8 mouse cellular contexts compared by ENCODE assay signal in genomic region chr19:5654720-5655298, GRCm38 (mm10). TPM values are rescaled to one million over a fixed set of nuclear protein-coding genes. Genes with fewer than 3 reads are reported as not detected.
DNase-seq lines count a peak whose midpoint lies in the region; ATAC-seq and TF ChIP-seq lines count a peak whose summit lies in the region.

No protein-coding gene starts in this region.

- 7% methylated on average over 43 of the region's 43 CpGs for WGBS in forebrain, embryonic 16.5 days
- WGBS in liver, embryonic 16.5 days (ENCODE audit: insufficient replicate concordance): 82% methylated on average over 43 of the region's 43 CpGs

- H3K9me3 ChIP-seq in ES-Bruce4 (replicated peaks; ENCODE audit: control insufficient read depth, insufficient read depth, low read length, poor library complexity, severe bottlenecking): no peaks in the 10 kb centered on the region
- H3K9me3 ChIP-seq in forebrain, embryonic 16.5 days (ENCODE audit: control insufficient read depth, low read length): no peaks in the 10 kb centered on the region
- H3K9me3 ChIP-seq in liver, embryonic 16.5 days (replicated peaks; ENCODE audit: control insufficient read depth, low read length): no peaks in the 10 kb centered on the region

- H3K27me3 ChIP-seq in ES-Bruce4 (ENCODE audit: control insufficient read depth, insufficient read depth, low read length, poor library complexity, severe bottlenecking): no peaks in the 10 kb centered on the region
- peaks cover 12% of the 10 kb centered on the region for H3K27me3 ChIP-seq in forebrain, embryonic 16.5 days (replicated peaks; ENCODE audit: control insufficient read depth, insufficient read depth, low read length)
- no peaks in the 10 kb centered on the region for H3K27me3 ChIP-seq in liver, embryonic 16.5 days (ENCODE audit: control insufficient read depth, insufficient read depth, low read depth, low read length)

- peak overlapping the region; percentile 73 for H3K4me2 ChIP-seq in forebrain, embryonic 16.5 days (ENCODE audit: low read length)
- H3K4me2 ChIP-seq in liver, embryonic 16.5 days (ENCODE audit: low read depth, low read length): peak overlapping the region; percentile 53

- DNase-seq in gastrocnemius, postnatal 10 days: peak; percentile 6
- no peak for DNase-seq in gastrocnemius, adult 18-20 months (ENCODE audit: low spot score)
- DNase-seq in ovary, adult 18-20 months (ENCODE audit: low spot score): no peak
- no peak for DNase-seq in adipocyte (ENCODE audit: low spot score)

- no peak for TF ChIP-seq POLR2A in ES-Bruce4 (IDR thresholded peaks at IDR 0.05; ENCODE audit: insufficient read depth, low read length)

- no peak for TF ChIP-seq EP300 in ES-Bruce4 (IDR thresholded peaks at IDR 0.05; ENCODE audit: insufficient read depth, low read depth, low read length)

- no peaks in the 10 kb centered on the region for H3K36me3 ChIP-seq in ES-Bruce4 (ENCODE audit: control insufficient read depth, insufficient read depth, low read length, poor library complexity, severe bottlenecking)
- H3K36me3 ChIP-seq in forebrain, embryonic 16.5 days (ENCODE audit: control insufficient read depth, insufficient read depth): no peaks in the 10 kb centered on the region
- H3K36me3 ChIP-seq in liver, embryonic 16.5 days (ENCODE audit: control insufficient read depth, insufficient read depth): peaks cover 65% of the 10 kb centered on the region

- no peaks in the 10 kb centered on the region for H3K4me1 ChIP-seq in ES-Bruce4 (ENCODE audit: control insufficient read depth, insufficient read depth, low read length)
- H3K4me1 ChIP-seq in forebrain, embryonic 16.5 days (replicated peaks; ENCODE audit: control insufficient read depth, insufficient read depth, low read length): peaks cover 12% of the 10 kb centered on the region
- H3K4me1 ChIP-seq in liver, embryonic 16.5 days (ENCODE audit: control insufficient read depth, low read depth, low read length): peaks cover 11% of the 10 kb centered on the region

- peak overlapping the region; percentile 73 for H3K4me3 ChIP-seq in ES-Bruce4 (ENCODE audit: low read depth, low read length)
- H3K4me3 ChIP-seq in forebrain, embryonic 16.5 days (replicated peaks; ENCODE audit: low read length): peak overlapping the region; percentile 48
- peak overlapping the region; percentile 26 for H3K4me3 ChIP-seq in liver, embryonic 16.5 days (ENCODE audit: low read depth, low read length)

- ATAC-seq in forebrain, embryonic 16.5 days: 0 out of 2 replicates have a peak, but pooled peaks have one; percentile 23
- ATAC-seq in liver, embryonic 16.5 days (ENCODE audit: low read depth): no peak
- no peak for ATAC-seq in granulocyte monocyte progenitor cell, adult 5-6 weeks (replicated peaks; ENCODE audit: poor library complexity, severe bottlenecking)

- TF ChIP-seq CTCF in ES-Bruce4 (IDR thresholded peaks at IDR 0.05; ENCODE audit: low read depth, low read length): no peak

- no peak overlapping the region for H3K27ac ChIP-seq in ES-Bruce4 (ENCODE audit: insufficient read depth, low read length)
- H3K27ac ChIP-seq in forebrain, embryonic 16.5 days (ENCODE audit: low read length): no peak overlapping the region
- no peak overlapping the region for H3K27ac ChIP-seq in liver, embryonic 16.5 days (ENCODE audit: low read length)

- peak overlapping the region; percentile 49 for H3K9ac ChIP-seq in ES-Bruce4 (ENCODE audit: low read depth, poor library complexity, severe bottlenecking)
- peak overlapping the region; percentile 56 for H3K9ac ChIP-seq in forebrain, embryonic 16.5 days (replicated peaks; ENCODE audit: low read depth, low read length)
- H3K9ac ChIP-seq in liver, embryonic 16.5 days (ENCODE audit: low read depth, low read length): no peak overlapping the region

RNA-seq across cellular contexts. Expression of gene Sipa1, which starts 8.7 kb away (rescaled TPM):
- 10 to 100 TPM; 25.5 to 36.6 TPM for total RNA-seq in gastrocnemius, postnatal 10 days (2021)
- 1 to 10 TPM; 5.6 to 8.2 TPM for total RNA-seq in gastrocnemius, adult 18-20 months (2021)
- polyA plus RNA-seq in ES-Bruce4 (2011; ENCODE audit: insufficient read depth, insufficient read length, low read depth, missing spikeins): 13.7 and 19.1 TPM in 2 replicates
- 14.3 and 15.1 TPM in 2 replicates for polyA plus RNA-seq in forebrain, embryonic 16.5 days (2015; fragmentation: Nextera tagmentation; extraction: Ambion mirVana)
- polyA plus RNA-seq in liver, embryonic 16.5 days (2015; fragmentation: Nextera tagmentation; extraction: Ambion mirVana): 19.7 and 22.3 TPM in 2 replicates
- total RNA-seq in granulocyte monocyte progenitor cell, adult 5-6 weeks (2014; fragmentation: Nextera tagmentation): 56.8 and 65.9 TPM in 2 replicates
- total RNA-seq in granulocyte monocyte progenitor cell, adult 5-6 weeks (2017): 17.3 and 20.8 TPM in 2 replicates

RNA-seq across cellular contexts. Expression of gene Rela, which starts 17.5 kb away (rescaled TPM):
- total RNA-seq in gastrocnemius, postnatal 10 days (2021): 10 to 100 TPM; 20.0 to 28.8 TPM
- total RNA-seq in gastrocnemius, adult 18-20 months (2021): 10 to 100 TPM; 14.6 to 19.3 TPM
- 28.5 and 32.9 TPM in 2 replicates for polyA plus RNA-seq in ES-Bruce4 (2011; ENCODE audit: insufficient read depth, insufficient read length, low read depth, missing spikeins)
- 37.0 and 41.6 TPM in 2 replicates for polyA plus RNA-seq in forebrain, embryonic 16.5 days (2015; fragmentation: Nextera tagmentation; extraction: Ambion mirVana)
- 21.6 and 23.6 TPM in 2 replicates for polyA plus RNA-seq in liver, embryonic 16.5 days (2015; fragmentation: Nextera tagmentation; extraction: Ambion mirVana)
- total RNA-seq in granulocyte monocyte progenitor cell, adult 5-6 weeks (2014; fragmentation: Nextera tagmentation): 37.1 and 46.4 TPM in 2 replicates
- total RNA-seq in granulocyte monocyte progenitor cell, adult 5-6 weeks (2017): 25.4 and 31.7 TPM in 2 replicates

RNA-seq across cellular contexts. Expression of gene Map3k11, which starts 33.7 kb away (rescaled TPM):
- total RNA-seq in gastrocnemius, postnatal 10 days (2021): 10 to 100 TPM; 19.3 to 25.0 TPM
- total RNA-seq in gastrocnemius, adult 18-20 months (2021): 1 to 10 TPM; 8.6 to 9.4 TPM
- polyA plus RNA-seq in ES-Bruce4 (2011; ENCODE audit: insufficient read depth, insufficient read length, low read depth, missing spikeins): 25.8 and 27.8 TPM in 2 replicates
- polyA plus RNA-seq in forebrain, embryonic 16.5 days (2015; fragmentation: Nextera tagmentation; extraction: Ambion mirVana): 10.0 and 10.7 TPM in 2 replicates
- polyA plus RNA-seq in liver, embryonic 16.5 days (2015; fragmentation: Nextera tagmentation; extraction: Ambion mirVana): 12.9 and 15.2 TPM in 2 replicates
- total RNA-seq in granulocyte monocyte progenitor cell, adult 5-6 weeks (2014; fragmentation: Nextera tagmentation): 23.0 and 30.4 TPM in 2 replicates
- 21.9 and 22.2 TPM in 2 replicates for total RNA-seq in granulocyte monocyte progenitor cell, adult 5-6 weeks (2017)

RNA-seq across cellular contexts. Expression of gene Pcnx3, which starts 33.9 kb away (rescaled TPM):
- 10 to 100 TPM; 19.5 to 32.5 TPM for total RNA-seq in gastrocnemius, postnatal 10 days (2021)
- total RNA-seq in gastrocnemius, adult 18-20 months (2021): 10 to 100 TPM; 12.5 to 13.8 TPM
- polyA plus RNA-seq in ES-Bruce4 (2011; ENCODE audit: insufficient read depth, insufficient read length, low read depth, missing spikeins): 39.7 and 43.7 TPM in 2 replicates
- polyA plus RNA-seq in forebrain, embryonic 16.5 days (2015; fragmentation: Nextera tagmentation; extraction: Ambion mirVana): 24.1 and 28.7 TPM in 2 replicates
- 8.2 and 9.7 TPM in 2 replicates for polyA plus RNA-seq in liver, embryonic 16.5 days (2015; fragmentation: Nextera tagmentation; extraction: Ambion mirVana)
- 35.2 and 46.8 TPM in 2 replicates for total RNA-seq in granulocyte monocyte progenitor cell, adult 5-6 weeks (2014; fragmentation: Nextera tagmentation)
- total RNA-seq in granulocyte monocyte progenitor cell, adult 5-6 weeks (2017): 12.6 and 22.7 TPM in 2 replicates

RNA-seq across cellular contexts. Expression of gene Kat5, which starts 44.8 kb away (rescaled TPM):
- 10 to 100 TPM; 31.6 to 39.9 TPM for total RNA-seq in gastrocnemius, postnatal 10 days (2021)
- total RNA-seq in gastrocnemius, adult 18-20 months (2021): 10 to 100 TPM; 24.0 to 26.0 TPM
- polyA plus RNA-seq in ES-Bruce4 (2011; ENCODE audit: insufficient read depth, insufficient read length, low read depth, missing spikeins): 50.9 and 65.5 TPM in 2 replicates
- polyA plus RNA-seq in forebrain, embryonic 16.5 days (2015; fragmentation: Nextera tagmentation; extraction: Ambion mirVana): 76.8 and 78.1 TPM in 2 replicates
- 15.9 and 16.4 TPM in 2 replicates for polyA plus RNA-seq in liver, embryonic 16.5 days (2015; fragmentation: Nextera tagmentation; extraction: Ambion mirVana)
- total RNA-seq in granulocyte monocyte progenitor cell, adult 5-6 weeks (2014; fragmentation: Nextera tagmentation): 27.9 and 52.2 TPM in 2 replicates
- 60.2 and 82.3 TPM in 2 replicates for total RNA-seq in granulocyte monocyte progenitor cell, adult 5-6 weeks (2017)
